Mouse (Mus musculus) midbrain, postnatal 0 days (tissue): ENCODE data around the gene Gars. TPM values are rescaled to one million over a fixed set of nuclear protein-coding genes. Genes with fewer than 3 reads are reported as not detected.

Experiments
- ATAC-seq: fragments of 200-750 bp; cut with Nextera tagmentation; 2 replicates; pipeline ENCODE4 v1.8.0; 2017; ENCODE audit warnings: moderate number of reproducible peaks, mild to moderate bottlenecking, moderate TSS enrichment, moderate library complexity; ENCODE audit not compliant: low FRiP score
- DNase-seq: peaks from one replicate; pipeline ENCODE4 v3.0.0-alpha.2; 2015; ENCODE audit warnings: low spot score
- H3K27ac ChIP-seq: fragments of 300-500 bp; sonication (generic); 2 replicates; pipeline ENCODE4 v1.5.1; 2014; ENCODE audit warnings: low read depth, mild to moderate bottlenecking, low read length, mixed read lengths
- H3K27me3 ChIP-seq: fragments of 300-500 bp; sonication (generic); 2 replicates; pipeline ENCODE4 v1.6.1; 2014; ENCODE audit warnings: low read length, control low read depth, mixed read lengths; ENCODE audit not compliant: insufficient read depth
- H3K36me3 ChIP-seq: fragments of 300-500 bp; sonication (generic); 2 replicates; pipeline ENCODE4 v1.6.1; 2014; ENCODE audit warnings: low read length, control low read depth, mixed read lengths; ENCODE audit not compliant: insufficient read depth
- H3K4me1 ChIP-seq: fragments of 300-500 bp; sonication (generic); 2 replicates; pipeline ENCODE4 v1.6.1; 2014; ENCODE audit warnings: mild to moderate bottlenecking, control low read depth, antibody characterized with exemption, low read length, mixed read lengths; ENCODE audit not compliant: insufficient read depth
- H3K4me2 ChIP-seq: fragments of 300-500 bp; sonication (generic); 2 replicates; pipeline ENCODE4 v1.6.1; 2014; ENCODE audit warnings: low read depth, mild to moderate bottlenecking, low read length, mixed read lengths; ENCODE audit not compliant: poor library complexity, severe bottlenecking
- H3K4me3 ChIP-seq: fragments of 300-500 bp; sonication (generic); 2 replicates; pipeline ENCODE4 v1.5.1; 2014; ENCODE audit warnings: low read depth, mild to moderate bottlenecking, low read length, moderate library complexity
- H3K9ac ChIP-seq: fragments of 300-500 bp; sonication (generic); replicated peaks from 2 replicates; pipeline ENCODE4 v1.6.1; 2014; ENCODE audit warnings: mild to moderate bottlenecking, low read length, moderate library complexity, mixed read lengths; ENCODE audit not compliant: poor library complexity, severe bottlenecking
- H3K9me3 ChIP-seq: fragments of 300-500 bp; sonication (generic); 2 replicates; pipeline ENCODE4 v1.6.1; 2016; ENCODE audit warnings: low read length, control low read depth
- CTCF ChIP-seq: IDR thresholded peaks from 2 replicates; pipeline ENCODE4 v1.5.1; 2016; ENCODE audit warnings: antibody characterized with exemption, mild to moderate bottlenecking
- WGBS: fragments of 180-500 bp; shearing (Covaris S2); extraction: QIAGEN DNeasy Blood & Tissue Kit; methylation state at CpG from one replicate; pipeline ENCODE4 v1.1.7; 2014; 5-methylcytosine and 5-hydroxymethylcytosine counted together
- polyA plus RNA-seq: library from polyadenylated mRNA; unstranded; fragments of >200 nt; fragmentation: Nextera tagmentation; extraction: Ambion mirVana; gene quantifications from 2 replicates; pipeline ENCODE4 v1.2.1, GENCODE M21; 2015
- total RNA-seq: library from RNA; depleted of rRNA; stranded (reverse); fragments of >200 nt; gene quantifications from 2 replicates; pipeline ENCODE4 v1.2.3, GENCODE M21; 2014

The Gars gene
- total and polyA plus RNA-seq, 2 experiments from 2014 or later, result 136 to 202 TPM

GRCm38 (mm10) chr6:54997726-54998125, 40.1 kb upstream of the Gars start:
- H3K4me1 ChIP-seq, result no peaks in the 10 kb centered on the region
- no peak overlapping the region for H3K4me2 ChIP-seq
- H3K9ac ChIP-seq, result no peak overlapping the region
- 84% methylated on average over 6 of the region's 6 CpGs for WGBS
- ATAC-seq (no peak), DNase-seq (no peak)
- H3K9me3 ChIP-seq, result no peaks in the 10 kb centered on the region
- H3K27me3 ChIP-seq, result no peaks in the 10 kb centered on the region
- H3K4me3 ChIP-seq, result no peak overlapping the region
- no peak for TF ChIP-seq CTCF
- no peaks in the 10 kb centered on the region for H3K36me3 ChIP-seq
- no peak overlapping the region for H3K27ac ChIP-seq

- no peak for TF ChIP-seq CTCF
- ATAC-seq, result no peak
These were observed 36.5 kb upstream of the Gars start for GRCm38 (mm10) chr6:55001320-55001719.

GRCm38 (mm10) chr6:55002438-55002837, 35.4 kb upstream of the Gars start:
- ATAC-seq, result no peak
- 79% methylated on average over 4 of the region's 4 CpGs for WGBS
- H3K9me3 ChIP-seq, result no peaks in the 10 kb centered on the region
- H3K9ac ChIP-seq, result no peak overlapping the region
- TF ChIP-seq CTCF, result no peak
- no peak overlapping the region for H3K4me2 ChIP-seq
- H3K4me1 ChIP-seq, result no peaks in the 10 kb centered on the region
- H3K27ac ChIP-seq, result no peak overlapping the region
- H3K27me3 ChIP-seq, result no peaks in the 10 kb centered on the region
- no peak for DNase-seq
- no peak overlapping the region for H3K4me3 ChIP-seq
- H3K36me3 ChIP-seq, result no peaks in the 10 kb centered on the region

More at GRCm38 (mm10) chr6:55001320-55001719, 36.5 kb upstream of the Gars start:
- H3K4me3 ChIP-seq, result no peak overlapping the region
- H3K36me3 ChIP-seq, result no peaks in the 10 kb centered on the region
- no peaks in the 10 kb centered on the region for H3K27me3 ChIP-seq
- no peak overlapping the region for H3K27ac ChIP-seq
- H3K4me1 ChIP-seq, result no peaks in the 10 kb centered on the region
- WGBS, result 86% methylated on average over 4 of the region's 4 CpGs
- no peak overlapping the region for H3K9ac ChIP-seq
- no peaks in the 10 kb centered on the region for H3K9me3 ChIP-seq
- no peak for DNase-seq
- no peak overlapping the region for H3K4me2 ChIP-seq

- no peak for ATAC-seq
These were observed 34.2 kb upstream of the Gars start for GRCm38 (mm10) chr6:55003559-55003958.

GRCm38 (mm10) chr6:55008401-55008800, 29.4 kb upstream of the Gars start:
- Histone ChIP-seq H3K27me3 (no peaks in the 10 kb centered on the region), H3K27ac (no peak overlapping the region), H3K4me1 (no peaks in the 10 kb centered on the region), H3K4me2 (no peak overlapping the region), H3K4me3 (no peak overlapping the region), H3K36me3 (no peaks in the 10 kb centered on the region), H3K9ac (no peak overlapping the region), H3K9me3 (no peaks in the 10 kb centered on the region)
- TF ChIP-seq CTCF, result no peak
- ATAC-seq, result no peak
- DNase-seq, result no peak
- 95% methylated on average over 8 of the region's 8 CpGs for WGBS

More at GRCm38 (mm10) chr6:55003559-55003958, 34.2 kb upstream of the Gars start:
- H3K9ac ChIP-seq, result no peak overlapping the region
- H3K4me1 ChIP-seq, result no peaks in the 10 kb centered on the region
- H3K9me3 ChIP-seq, result no peaks in the 10 kb centered on the region
- no peaks in the 10 kb centered on the region for H3K36me3 ChIP-seq
- H3K4me2 ChIP-seq, result no peak overlapping the region
- H3K27me3 ChIP-seq, result no peaks in the 10 kb centered on the region
- DNase-seq, result no peak
- WGBS, result 82% methylated on average over 4 of the region's 4 CpGs
- H3K27ac ChIP-seq, result no peak overlapping the region
- no peak overlapping the region for H3K4me3 ChIP-seq
- no peak for TF ChIP-seq CTCF

- H3K9ac ChIP-seq, result no peak overlapping the region
- H3K4me1 ChIP-seq, result no peaks in the 10 kb centered on the region
- H3K27ac ChIP-seq, result peak overlapping the region; percentile 51; the same call in 1 of the 2 replicates
- H3K4me3 ChIP-seq, result peak overlapping the region; percentile 12; the same call in 1 of the 2 replicates
- ATAC-seq (peak; percentile 47; the same call in 1 of the 2 replicates), DNase-seq (peak; percentile 60)
- no peaks in the 10 kb centered on the region for H3K36me3 ChIP-seq
- no peaks in the 10 kb centered on the region for H3K27me3 ChIP-seq
- peak overlapping the region; percentile 36 for H3K4me2 ChIP-seq
- no peaks in the 10 kb centered on the region for H3K9me3 ChIP-seq
- no peak for TF ChIP-seq CTCF
- 13% methylated on average over 16 of the region's 16 CpGs for WGBS
These were observed 28.2 kb upstream of the Gars start for GRCm38 (mm10) chr6:55009391-55010230.
